Mouse (Mus musculus) skeletal muscle tissue, adult 2 months (tissue): Measurements from ENCODE around the gene Ccdc194.
"Not testable (repeated sequence)": the region's sequence is repeated elsewhere in the genome, so short reads cannot be mapped to it uniquely, and the experiment has no call there.

Experiments
- DNase-seq: peaks from one replicate; pipeline ENCODE4 v3.0.0-alpha.2; 2012; ENCODE audit warnings: low read depth, low spot score

The Ccdc194 gene

DNA sequence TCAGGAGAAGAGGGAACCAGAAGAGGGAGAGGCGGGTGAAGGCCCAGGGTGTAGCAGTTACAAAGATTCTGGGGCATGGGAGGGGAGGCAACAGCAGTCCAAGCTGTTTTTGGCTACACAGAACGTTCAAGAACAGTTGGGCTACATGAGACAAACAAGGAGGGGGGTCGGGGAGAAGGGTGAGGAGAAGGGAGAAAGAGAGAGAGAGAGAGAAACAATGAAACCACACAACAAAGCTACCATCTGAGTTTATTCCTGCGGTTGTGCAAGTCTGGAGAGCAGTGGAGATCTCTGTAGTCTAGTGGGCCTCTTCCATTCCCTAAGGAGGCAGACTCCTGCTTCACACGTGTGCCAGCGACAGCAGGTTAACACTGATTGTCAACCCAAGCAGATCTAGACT is 28.5 kb upstream of the Ccdc194 start:
- DNase-seq: no peak

- no peak for DNase-seq
These were observed 27.3 kb upstream of the Ccdc194 start for GRCm38 (mm10) chr8:71552770-71553169.

DNA sequence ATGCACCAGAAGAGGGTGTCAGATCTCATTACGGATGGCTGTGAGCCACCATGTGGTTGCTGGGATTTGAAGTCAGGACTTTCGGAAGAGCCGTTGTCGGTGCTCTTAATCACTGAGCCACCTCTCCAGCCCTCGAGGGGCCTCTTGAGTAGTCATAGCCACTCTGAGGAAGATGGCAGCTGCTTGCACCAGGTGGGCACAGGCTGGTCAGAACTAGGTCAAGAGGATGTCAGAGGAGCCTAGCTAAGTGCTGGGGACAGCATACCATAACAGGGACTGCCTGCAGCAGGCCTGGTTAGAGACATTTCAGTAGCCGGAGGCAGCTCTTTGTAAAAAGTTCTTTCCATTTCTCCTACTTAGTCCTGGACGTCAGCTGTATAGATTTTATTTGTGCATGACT is 25.2 kb upstream of the Ccdc194 start:
- no peak for DNase-seq

- no peak for DNase-seq
These were observed 22.1 kb upstream of the Ccdc194 start for GRCm38 (mm10) chr8:71547590-71547989.

DNA sequence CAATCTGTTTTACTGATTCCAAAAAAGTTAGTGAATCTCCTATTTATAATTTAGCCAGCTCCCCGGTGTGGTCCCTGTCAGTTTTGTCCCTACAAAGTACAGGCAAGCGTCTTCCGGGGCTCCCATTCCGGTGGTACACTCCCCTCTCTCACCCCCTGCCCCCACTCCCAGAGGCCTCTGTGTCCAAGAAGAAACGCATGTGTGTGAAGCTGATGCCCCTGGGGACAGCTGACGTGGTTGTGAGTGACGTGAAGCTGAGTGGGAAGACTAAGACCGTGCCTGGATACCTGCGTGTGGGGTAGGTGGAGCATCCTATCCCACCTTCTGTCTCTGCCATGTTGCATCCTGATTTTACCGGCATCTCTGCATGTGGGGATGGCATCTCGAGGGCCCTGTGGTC is 19.5 kb upstream of the Ccdc194 start:
- DNase-seq: no peak

- DNase-seq: no peak
These were observed 18.2 kb upstream of the Ccdc194 start for GRCm38 (mm10) chr8:71543755-71544154.

- peak; percentile 100 for DNase-seq
These were observed 17.3 kb upstream of the Ccdc194 start, which contains the start of gene Mvb12a for GRCm38 (mm10) chr8:71542632-71543343. Gene Mvb12a (plus strand): TSS chr8:71542922.

DNA sequence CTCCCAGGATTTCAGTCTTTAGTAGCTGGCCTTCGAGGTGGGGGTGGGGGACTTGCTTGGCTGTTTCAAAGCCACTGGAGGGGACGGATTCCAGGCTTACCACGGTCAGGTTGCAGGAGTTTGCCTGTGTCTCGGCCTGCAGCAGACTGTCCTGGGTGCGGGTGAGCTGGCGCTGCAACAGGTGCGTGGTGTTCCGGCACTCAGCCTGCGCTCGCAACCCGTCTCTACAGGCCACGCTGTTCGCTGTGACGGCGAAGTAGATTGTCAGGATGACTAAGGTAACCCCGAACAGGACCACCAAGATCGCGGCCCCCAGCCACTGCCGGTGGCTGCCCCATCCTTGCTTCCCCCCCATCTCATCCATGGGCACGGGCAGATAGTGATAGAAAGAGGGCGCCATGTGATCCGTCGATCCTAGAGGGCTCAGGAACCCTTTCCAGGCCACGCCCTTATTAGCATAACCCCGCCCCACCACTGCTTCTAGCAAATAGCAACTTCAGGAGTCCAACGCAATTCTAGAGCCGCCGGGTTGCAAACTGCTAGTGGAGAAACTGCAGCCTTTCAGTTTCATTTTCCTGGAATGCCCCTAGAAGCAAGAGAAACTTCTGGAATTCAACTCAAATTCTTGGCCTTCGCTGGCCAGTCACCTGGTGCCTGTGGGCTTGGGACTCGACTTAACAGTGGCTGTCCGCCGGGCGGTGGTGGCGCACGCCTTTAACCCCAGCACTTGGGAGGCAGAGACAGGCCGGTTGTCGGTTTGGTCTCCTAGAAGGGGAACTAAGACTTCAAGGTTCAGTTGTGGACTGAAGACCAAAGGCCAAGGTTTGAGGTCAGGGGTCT is 11.7 kb upstream of the Ccdc194 start, which contains the start of gene Bst2:
TSS of gene Bst2 (minus strand) at position 429 of the 840 bp plus-strand sequence.
- peak; percentile 83 for DNase-seq

GRCm38 (mm10) chr8:71535663-71536062 is 10.2 kb upstream of the Ccdc194 start:
- no peak for DNase-seq

GRCm38 (mm10) chr8:71534263-71534810 is 8.8 kb upstream of the Ccdc194 start:
- DNase-seq: no peak

GRCm38 (mm10) chr8:71530735-71531467 is 5.4 kb upstream of the Ccdc194 start:
- not testable (repeated sequence) for DNase-seq

GRCm38 (mm10) chr8:71528362-71529073 is 3.0 kb upstream of the Ccdc194 start:
- no peak for DNase-seq

DNA sequence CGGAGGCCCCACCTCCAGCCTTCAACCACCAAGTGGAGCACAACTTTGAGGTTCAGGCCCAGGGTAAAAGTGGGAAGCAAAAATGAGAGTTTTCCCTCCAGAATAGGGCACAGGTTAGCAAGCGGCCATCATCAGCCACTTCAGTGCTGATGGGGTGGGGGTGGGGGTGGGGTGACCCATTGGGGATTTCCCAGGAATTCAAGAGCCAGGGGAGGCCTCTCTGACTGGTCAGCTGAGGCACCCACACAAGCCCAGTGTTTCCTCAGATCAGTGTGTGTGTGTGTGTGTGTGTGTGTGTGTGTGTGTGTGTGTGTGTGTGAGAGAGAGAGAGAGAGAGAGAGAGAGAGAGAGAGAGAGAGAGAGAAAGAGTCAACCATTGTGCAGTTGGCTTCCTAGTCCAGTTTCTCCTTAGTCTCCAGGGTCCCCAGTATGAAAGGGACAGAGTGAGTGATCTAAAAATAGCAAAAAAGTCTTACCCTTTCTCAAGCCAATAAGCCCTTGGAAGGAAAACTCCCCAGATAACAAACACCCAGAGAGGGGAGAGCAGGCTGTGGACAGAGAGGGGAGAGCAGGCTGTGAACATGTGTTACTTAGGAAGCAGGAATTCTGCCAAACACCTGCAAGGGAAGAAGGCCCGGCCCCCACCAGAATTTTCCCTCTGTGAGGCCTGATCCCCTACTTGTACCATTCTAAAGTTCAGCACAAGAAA is 1.8 kb upstream of the Ccdc194 start:
- no peak for DNase-seq

DNA sequence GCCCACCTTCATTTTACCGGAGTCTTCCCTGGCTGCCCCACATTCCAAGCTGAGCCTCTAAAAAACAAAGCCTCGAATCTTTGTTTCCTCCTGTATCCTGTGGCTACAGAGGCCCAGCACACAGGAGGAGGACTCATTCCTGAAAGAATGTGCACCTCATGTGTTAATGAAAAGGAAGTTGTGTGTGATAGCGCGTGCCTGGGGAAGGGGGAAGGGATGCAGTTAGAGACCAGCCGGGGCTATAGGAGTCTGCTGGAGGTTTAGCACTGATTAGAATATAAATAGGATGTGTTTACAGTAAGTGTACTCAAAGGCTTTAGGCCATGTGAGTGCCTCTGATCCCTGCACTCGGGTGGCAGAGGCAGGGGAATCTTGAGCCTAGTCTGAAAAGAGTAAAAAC is 761 bp upstream of the Ccdc194 start:
- no peak for DNase-seq

GRCm38 (mm10) chr8:71521634-71522033 is 3.9 kb downstream of the Ccdc194 start:
- peak; percentile 93 for DNase-seq

DNA sequence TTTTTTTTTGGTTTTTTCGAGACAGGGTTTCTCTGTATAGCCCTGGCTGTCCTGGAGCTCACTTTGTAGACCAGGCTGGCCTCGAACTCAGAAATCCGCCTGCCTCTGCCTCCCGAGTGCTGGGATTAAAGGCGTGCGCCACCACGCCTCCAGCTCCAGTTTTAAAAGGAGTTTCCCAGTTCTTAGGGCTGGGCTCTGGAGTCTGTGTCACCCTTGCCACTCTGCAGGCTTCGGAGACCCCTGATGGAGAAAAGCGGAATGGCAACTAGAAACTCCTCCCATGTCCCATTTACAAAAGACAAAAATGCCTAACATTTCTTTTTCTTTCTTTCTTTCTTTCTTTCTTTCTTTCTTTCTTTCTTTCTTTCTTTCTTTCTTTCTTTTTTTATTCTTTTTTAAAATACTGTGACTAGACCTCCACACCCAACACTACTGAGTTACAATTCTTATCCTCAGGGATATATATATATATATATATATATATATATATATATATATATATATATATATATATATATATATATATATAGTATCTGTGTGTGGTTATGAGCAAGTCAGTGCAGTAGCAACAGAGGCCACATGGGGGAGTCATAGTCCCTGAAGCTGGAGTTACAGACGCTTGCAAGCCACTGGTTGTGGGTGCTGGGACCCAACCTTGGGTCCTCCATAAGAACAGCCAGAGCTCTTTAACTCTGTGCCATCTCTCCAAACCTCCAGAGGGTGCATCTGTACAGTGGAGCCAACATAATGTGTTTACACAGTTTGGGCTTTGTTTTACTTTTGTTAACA is 6.3 kb downstream of the Ccdc194 start:
- peak; percentile 54 for DNase-seq

GRCm38 (mm10) chr8:71516786-71517185 is 8.7 kb downstream of the Ccdc194 start:
- DNase-seq: no peak

DNA sequence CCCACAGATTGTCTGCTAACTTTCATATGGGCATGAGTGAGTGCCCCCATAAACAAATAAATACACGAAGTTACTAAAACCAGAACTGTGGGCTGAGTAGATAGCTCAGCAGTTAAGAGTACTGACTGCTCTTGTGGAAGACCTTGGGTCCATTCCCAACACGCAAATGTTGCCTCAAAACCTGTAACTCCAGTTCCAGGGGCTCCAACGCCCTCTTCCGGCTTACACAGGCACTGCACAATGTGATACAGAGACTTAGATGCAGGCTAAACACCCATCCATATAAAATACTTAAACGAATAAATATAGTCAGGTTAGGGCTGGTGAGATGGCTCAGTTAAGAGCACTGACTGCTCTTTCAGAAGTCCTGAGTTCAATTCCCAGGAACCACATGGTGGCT is 10.5 kb downstream of the Ccdc194 start:
- no peak for DNase-seq

- DNase-seq: no peak
These were observed 12.3 kb downstream of the Ccdc194 start for GRCm38 (mm10) chr8:71513018-71513754.
